20 mouse cellular contexts compared by ENCODE assay signal in the genomic region with DNA sequence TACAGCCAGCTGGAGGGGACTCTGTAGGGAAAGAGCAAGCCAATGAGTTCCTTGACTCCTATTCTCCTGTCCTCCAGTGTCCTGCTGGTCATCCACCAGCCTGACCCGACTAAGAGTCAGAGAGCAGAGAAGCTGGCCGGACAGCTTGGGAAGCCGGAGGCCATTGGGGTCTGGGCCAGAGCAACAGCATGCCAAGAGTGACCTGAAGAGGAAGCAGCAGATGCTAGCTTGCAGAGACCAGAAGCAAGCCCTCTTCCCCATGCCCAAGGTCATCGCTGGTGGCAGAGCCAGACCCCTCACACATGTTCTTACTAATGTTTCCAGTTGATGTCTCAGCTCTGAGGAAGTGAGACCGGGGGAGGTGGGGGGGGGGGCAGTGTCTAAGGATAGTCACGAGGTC.
DNase-seq lines count a peak whose midpoint lies in the region; ATAC-seq and TF ChIP-seq lines count a peak whose summit lies in the region.
"Had no signal": no experiment of that assay in that cellular context is flagged by ENCODE, and none has a peak within 500 bp of the region (broad histone marks: within the 10 kb centered on the region; RNA-seq: fewer than 3 reads in every experiment).

No protein-coding gene starts in this region.

- TF ChIP-seq CTCF in liver, adult 2 months (IDR thresholded peaks at IDR 0.05; ENCODE audit: low read depth, low read length), result no peak
- TF ChIP-seq CTCF in cerebellum, adult 2 months (IDR thresholded peaks at IDR 0.05; ENCODE audit: borderline replicate concordance, insufficient read depth, low read depth, low read length), result no peak
- no peak for TF ChIP-seq CTCF in stomach, postnatal 0 days (IDR thresholded peaks at IDR 0.05; ENCODE audit: low read depth)

- intact Hi-C loops in heart, postnatal 25 days (cut with DNase I), result no loop called here

- ATAC-seq in cerebellum, adult (ENCODE audit: insufficient number of reproducible peaks, low FRiP score, low TSS enrichment), result no peak
- ATAC-seq in liver, embryonic 11.5 days (replicated peaks; ENCODE audit: low FRiP score), result no peak
- ATAC-seq in stomach, postnatal 0 days (ENCODE audit: low FRiP score, low TSS enrichment), result no peak
- ATAC-seq: hindbrain, embryonic 16.5 days; intestine, embryonic 15.5 days; liver, embryonic 12.5 days had no signal

- 67% methylated on average over 6 of the region's 6 CpGs for WGBS in liver, adult 2 months
- 75% methylated on average over 6 of the region's 6 CpGs for WGBS in liver, embryonic 11.5 days
- 26% methylated on average over 6 of the region's 6 CpGs for WGBS in cerebellum, adult 2 months
- 76% methylated on average over 6 of the region's 6 CpGs for WGBS in stomach, postnatal 0 days

- no peak overlapping the region for H3K27ac ChIP-seq in liver, adult 2 months (replicated peaks; ENCODE audit: insufficient read depth, low read depth, low read length)
- no peak overlapping the region for H3K27ac ChIP-seq in liver, embryonic 11.5 days (ENCODE audit: low read depth, low read length)
- no peak overlapping the region for H3K27ac ChIP-seq in cerebellum, adult 2 months (ENCODE audit: insufficient read depth, low read length)
- H3K27ac ChIP-seq in stomach, postnatal 0 days (replicated peaks), result no peak overlapping the region
- H3K27ac ChIP-seq: embryonic facial prominence, embryonic 12.5 days; heart, embryonic 10.5 days; intestine, embryonic 15.5 days; liver, embryonic 12.5 days; midbrain, embryonic 10.5 days; neural tube, embryonic 15.5 days had no signal

- no peaks in the 10 kb centered on the region for H3K79me2 ChIP-seq in liver, adult 2 months (ENCODE audit: control insufficient read depth, insufficient read depth, low read length)

- H3K9ac ChIP-seq in liver, adult 2 months (ENCODE audit: low read depth, low read length), result no peak overlapping the region
- no peak overlapping the region for H3K9ac ChIP-seq in liver, embryonic 11.5 days (ENCODE audit: low read depth, low read length)
- H3K9ac ChIP-seq in stomach, postnatal 0 days (ENCODE audit: low read length), result no peak overlapping the region
- H3K9ac ChIP-seq: embryonic facial prominence, embryonic 12.5 days; intestine, embryonic 15.5 days; liver, embryonic 12.5 days; neural tube, embryonic 15.5 days had no signal

- no peaks in the 10 kb centered on the region for H3K36me3 ChIP-seq in liver, adult 2 months (ENCODE audit: control insufficient read depth, insufficient read depth, low read length)
- no peaks in the 10 kb centered on the region for H3K36me3 ChIP-seq in liver, embryonic 11.5 days (ENCODE audit: control insufficient read depth, insufficient read depth, low read length)
- no peaks in the 10 kb centered on the region for H3K36me3 ChIP-seq in stomach, postnatal 0 days (ENCODE audit: control insufficient read depth, insufficient read depth, low read length)
- H3K36me3 ChIP-seq: embryonic facial prominence, embryonic 12.5 days; heart, embryonic 10.5 days; intestine, embryonic 15.5 days; liver, embryonic 12.5 days; midbrain, embryonic 10.5 days; neural tube, embryonic 15.5 days had no signal

- peak; percentile 55 for DNase-seq in cerebellum, adult 11-12 months
- peak; percentile 40 for DNase-seq in liver, adult 2 months (ENCODE audit: extremely low read depth, low read depth, low spot score)
- no peak for DNase-seq in liver, embryonic 11.5 days (ENCODE audit: low spot score)
- DNase-seq in cerebellum, adult 2 months, result peak; percentile 38 to 60
- peak; percentile 62 to 73 for DNase-seq in cerebellum, postnatal 14 days
- no peak for DNase-seq in stomach, postnatal 0 days (ENCODE audit: low spot score)
- DNase-seq in heart, postnatal 25 days (ENCODE audit: low spot score), result no peak
- DNase-seq: kidney, adult 9 months; kidney, postnatal 36 days; lung, adult 18-20 months; lung, postnatal 10 days; thymus, postnatal 14 days had no signal

- no peaks in the 10 kb centered on the region for H3K27me3 ChIP-seq in liver, adult 2 months (ENCODE audit: control insufficient read depth, insufficient read depth, low read length)
- H3K27me3 ChIP-seq in liver, embryonic 11.5 days (replicated peaks; ENCODE audit: control insufficient read depth, insufficient read depth, low read length), result no peaks in the 10 kb centered on the region
- no peaks in the 10 kb centered on the region for H3K27me3 ChIP-seq in cerebellum, adult 2 months (ENCODE audit: control insufficient read depth, insufficient read depth, low read length)
- H3K27me3 ChIP-seq in stomach, postnatal 0 days (ENCODE audit: control insufficient read depth, insufficient read depth, low read length), result no peaks in the 10 kb centered on the region
- H3K27me3 ChIP-seq: embryonic facial prominence, embryonic 12.5 days; intestine, embryonic 15.5 days; liver, embryonic 12.5 days; neural tube, embryonic 15.5 days had no signal

- H3K4me1 ChIP-seq in liver, adult 2 months (ENCODE audit: control insufficient read depth, insufficient read depth, low read length), result no peaks in the 10 kb centered on the region
- no peaks in the 10 kb centered on the region for H3K4me1 ChIP-seq in liver, embryonic 11.5 days (replicated peaks; ENCODE audit: control insufficient read depth, insufficient read depth, low read length)
- peaks cover 4% of the 10 kb centered on the region; the same call in 1 of the 2 replicates for H3K4me1 ChIP-seq in cerebellum, adult 2 months (ENCODE audit: control insufficient read depth, insufficient read depth, low read length)
- no peaks in the 10 kb centered on the region for H3K4me1 ChIP-seq in stomach, postnatal 0 days (replicated peaks; ENCODE audit: control insufficient read depth, insufficient read depth)
- H3K4me1 ChIP-seq: embryonic facial prominence, embryonic 12.5 days; intestine, embryonic 15.5 days; liver, embryonic 12.5 days; neural tube, embryonic 15.5 days had no signal

- no peak for TF ChIP-seq POLR2A in liver, adult 2 months (IDR thresholded peaks at IDR 0.05; ENCODE audit: extremely low read depth, insufficient read depth, low read length)
- no peak for TF ChIP-seq POLR2A in cerebellum, adult 2 months (IDR thresholded peaks at IDR 0.05; ENCODE audit: borderline replicate concordance, insufficient read depth, low read length)

- no peak overlapping the region for H3K4me3 ChIP-seq in liver, adult 2 months (ENCODE audit: insufficient read depth, low read depth, low read length)
- H3K4me3 ChIP-seq in liver, embryonic 11.5 days (ENCODE audit: low read depth, low read length), result no peak overlapping the region
- no peak overlapping the region for H3K4me3 ChIP-seq in cerebellum, adult 2 months (replicated peaks; ENCODE audit: insufficient read depth, low read depth, low read length)
- H3K4me3 ChIP-seq in stomach, postnatal 0 days (ENCODE audit: low read depth, low read length), result no peak overlapping the region
- H3K4me3 ChIP-seq: embryonic facial prominence, embryonic 12.5 days; heart, embryonic 10.5 days; intestine, embryonic 15.5 days; liver, embryonic 12.5 days; midbrain, embryonic 10.5 days; neural tube, embryonic 15.5 days had no signal

- TF ChIP-seq EP300 in stomach, postnatal 0 days (optimal IDR thresholded peaks at IDR 0.05), result no peak

- no peaks in the 10 kb centered on the region for H3K9me3 ChIP-seq in liver, embryonic 11.5 days (ENCODE audit: control insufficient read depth, low read length)
- H3K9me3 ChIP-seq in stomach, postnatal 0 days (ENCODE audit: control insufficient read depth, low read length), result no peaks in the 10 kb centered on the region
- H3K9me3 ChIP-seq: embryonic facial prominence, embryonic 12.5 days; heart, embryonic 10.5 days; intestine, embryonic 15.5 days; liver, embryonic 12.5 days; midbrain, embryonic 10.5 days; neural tube, embryonic 15.5 days had no signal

- no peak overlapping the region for H3K4me2 ChIP-seq in liver, embryonic 11.5 days
- H3K4me2 ChIP-seq in stomach, postnatal 0 days (replicated peaks; ENCODE audit: low read depth), result no peak overlapping the region
- H3K4me2 ChIP-seq: embryonic facial prominence, embryonic 12.5 days; intestine, embryonic 15.5 days; liver, embryonic 12.5 days; neural tube, embryonic 15.5 days had no signal

Comparison
In these comparisons a context has a peak if more than half of its experiments do, and no peak if none do; other contexts are left out.
1. DNase-seq: peak in cerebellum, adult 11-12 months (single experiment), liver, adult 2 months (single experiment), cerebellum, adult 2 months (2 of 2) and cerebellum, postnatal 14 days (2 of 2); none in liver, embryonic 11.5 days (single experiment), stomach, postnatal 0 days (single experiment) and heart, postnatal 25 days (single experiment).